Mouse (Mus musculus): ENCODE measurements around the gene Pabpc5. TPM values are rescaled to one million over a fixed set of nuclear protein-coding genes. Genes with fewer than 3 reads are reported as not detected.
A peak's percentile ranks its signal among the peaks of the same experiment; 100 is the strongest.

Pabpc5 gene
- 1.4 and 1.6 TPM in 2 replicates for polyA plus RNA-seq (2015; fragmentation: Nextera tagmentation; extraction: Ambion mirVana)

GRCm38 (mm10) chrX:119927081-119927571 is at the start of gene Pabpc5:
Gene Pabpc5 (plus strand): TSS chrX:119927196.
- Histone ChIP-seq H3K36me3 (ENCODE audit: control insufficient read depth, insufficient read depth, low read length) (no peaks in the 10 kb centered on the region), H3K4me1 (ENCODE audit: control insufficient read depth, insufficient read depth, low read depth, low read length) (no peaks in the 10 kb centered on the region; the same call in 1 of the 2 replicates), H3K27me3 (replicated peaks; ENCODE audit: control insufficient read depth, insufficient read depth, low read length) (no peaks in the 10 kb centered on the region), H3K27ac (ENCODE audit: low read depth, low read length) (peak within 1 kb of the TSS; percentile 89), H3K4me3 (ENCODE audit: low read length) (peak within 1 kb of the TSS; percentile 45), H3K9me3 (ENCODE audit: control insufficient read depth, low read length) (no peaks in the 10 kb centered on the region), H3K9ac (ENCODE audit: low read depth, low read length) (peak within 1 kb of the TSS; percentile 72), H3K4me2 (ENCODE audit: low read length) (peak within 1 kb of the TSS; percentile 54)
- 9% methylated on average over 19 of the region's 21 CpGs for WGBS
- ATAC-seq = peak; percentile 99

GRCm38 (mm10) chrX:119886957-119887593 is 39.9 kb upstream of the Pabpc5 start:
- Histone ChIP-seq H3K27me3 (replicated peaks; ENCODE audit: control insufficient read depth, insufficient read depth, low read length) (no peaks in the 10 kb centered on the region), H3K9ac (ENCODE audit: low read depth, low read length) (no peak overlapping the region), H3K4me2 (ENCODE audit: low read length) (no peak overlapping the region), H3K27ac (ENCODE audit: low read depth, low read length) (no peak overlapping the region), H3K9me3 (ENCODE audit: control insufficient read depth, low read length) (no peaks in the 10 kb centered on the region), H3K4me1 (ENCODE audit: control insufficient read depth, insufficient read depth, low read depth, low read length) (no peaks in the 10 kb centered on the region), H3K4me3 (ENCODE audit: low read length) (no peak overlapping the region), H3K36me3 (ENCODE audit: control insufficient read depth, insufficient read depth, low read length) (no peaks in the 10 kb centered on the region)
- ATAC-seq = no peak
- WGBS = 97% methylated on average over 3 of the region's 3 CpGs

GRCm38 (mm10) chrX:119888326-119888920 is 38.6 kb upstream of the Pabpc5 start:
- no peaks in the 10 kb centered on the region for H3K36me3 ChIP-seq (ENCODE audit: control insufficient read depth, insufficient read depth, low read length)
- H3K27ac ChIP-seq (ENCODE audit: low read depth, low read length) = no peak overlapping the region
- H3K27me3 ChIP-seq (replicated peaks; ENCODE audit: control insufficient read depth, insufficient read depth, low read length) = no peaks in the 10 kb centered on the region
- no peak overlapping the region for H3K4me2 ChIP-seq (ENCODE audit: low read length)
- WGBS = 83% methylated on average over 6 of the region's 6 CpGs
- no peak overlapping the region for H3K4me3 ChIP-seq (ENCODE audit: low read length)
- H3K4me1 ChIP-seq (ENCODE audit: control insufficient read depth, insufficient read depth, low read depth, low read length) = no peaks in the 10 kb centered on the region
- ATAC-seq = no peak
- no peak overlapping the region for H3K9ac ChIP-seq (ENCODE audit: low read depth, low read length)
- H3K9me3 ChIP-seq (ENCODE audit: control insufficient read depth, low read length) = no peaks in the 10 kb centered on the region

- Histone ChIP-seq H3K9ac (ENCODE audit: low read depth, low read length) (no peak overlapping the region), H3K27ac (ENCODE audit: low read depth, low read length) (peak overlapping the region; percentile 89), H3K4me2 (ENCODE audit: low read length) (peak overlapping the region; percentile 54), H3K36me3 (ENCODE audit: control insufficient read depth, insufficient read depth, low read length) (no peaks in the 10 kb centered on the region), H3K4me1 (ENCODE audit: control insufficient read depth, insufficient read depth, low read depth, low read length) (no peaks in the 10 kb centered on the region; the same call in 1 of the 2 replicates), H3K9me3 (ENCODE audit: control insufficient read depth, low read length) (no peaks in the 10 kb centered on the region), H3K27me3 (replicated peaks; ENCODE audit: control insufficient read depth, insufficient read depth, low read length) (no peaks in the 10 kb centered on the region), H3K4me3 (ENCODE audit: low read length) (peak overlapping the region; percentile 8; the same call in 1 of the 2 replicates)
- no peak for ATAC-seq
- 53% methylated on average over 5 of the region's 5 CpGs for WGBS
These were observed 856 bp downstream of the Pabpc5 start for GRCm38 (mm10) chrX:119927852-119928251.
